Mouse (Mus musculus) olfactory bulb, adult 2 months (tissue): ENCODE measurements around the gene AU021092.

ENCODE experiments used
- CTCF ChIP-seq: fragments of 200-500 bp; IDR thresholded peaks from 2 replicates; pipeline ENCODE4 v1.5.1; 2012; ENCODE audit warnings: low read depth, mild to moderate bottlenecking, low read length, moderate library complexity; ENCODE audit not compliant: insufficient read depth
- POLR2A ChIP-seq: fragments of 200-500 bp; IDR thresholded peaks from 2 replicates; pipeline ENCODE4 v1.6.1; 2012; ENCODE audit warnings: mild to moderate bottlenecking, low read depth, low read length, moderate library complexity; ENCODE audit not compliant: insufficient read depth

- no peak for TF ChIP-seq CTCF
- no peak for TF ChIP-seq POLR2A
These were observed 20.3 kb upstream of the AU021092 start for GRCm38 (mm10) chr16:5242355-5242754.
